Mouse (Mus musculus) heart, postnatal 4 days (tissue): ENCODE measurements around the gene Axin1. TPM values are rescaled to one million over a fixed set of nuclear protein-coding genes. Genes with fewer than 3 reads are reported as not detected.

Source experiments
- DNase-seq: peaks from one replicate; pipeline ENCODE4 v3.0.0; 2021
- total RNA-seq, 2 experiments: library from RNA; stranded (reverse); gene quantifications; 2 replicates each; pipeline ENCODE4 v1.2.3; 2021

The Axin1 gene
- total RNA-seq, 2 experiments from 2014 or later: 28.3 to 28.4 TPM

- no peak for DNase-seq
Observed at GRCm38 (mm10) chr17:26240120-26240790, 101.8 kb downstream of the Axin1 start.

GRCm38 (mm10) chr17:26240990-26241389, 102.5 kb downstream of the Axin1 start:
- no peak for DNase-seq

GRCm38 (mm10) chr17:26243471-26244100, 105.1 kb downstream of the Axin1 start:
- DNase-seq: peak; percentile 77

GRCm38 (mm10) chr17:26244101-26244841, 105.8 kb downstream of the Axin1 start, which contains the start of gene Fam234a:
Gene Fam234a, minus strand, starts transcription at chr17:26244242.
- DNase-seq: peak; percentile 96

Other genes starting within 250 kb of the Axin1 start
- gene Rab40c, start 219.0 kb upstream of the Axin1 start, total RNA-seq: 10 to 100 TPM; 16.1 to 16.6 TPM
- 10 to 100 TPM; 86.0 to 89.4 TPM for gene Pigq, start 193.8 kb upstream of the Axin1 start, total RNA-seq
- gene Nhlrc4, start 193.7 kb upstream of the Axin1 start, total RNA-seq: not detected
- gene A930017K11Rik, start 186.1 kb upstream of the Axin1 start, total RNA-seq: not detected
- gene Capn15, start 152.9 kb upstream of the Axin1 start, total RNA-seq: 10 to 100 TPM; 13.0 to 16.7 TPM
- gene Rab11fip3, start 69.1 kb upstream of the Axin1 start, total RNA-seq: 10 to 100 TPM; 21.0 to 22.9 TPM
- gene Decr2, start 48.4 kb upstream of the Axin1 start, total RNA-seq: 10 to 100 TPM; 14.6 to 17.0 TPM
- 10 to 100 TPM; 10.3 to 10.8 TPM for gene Nme4, start 43.1 kb upstream of the Axin1 start, total RNA-seq
- gene Tmem8, start 25.4 kb upstream of the Axin1 start, total RNA-seq: 1 to 10 TPM; 1.4 to 1.7 TPM
- 10 to 100 TPM; 92.7 to 94.3 TPM for gene Mrpl28, start 15.2 kb upstream of the Axin1 start, total RNA-seq
- gene Pdia2, start 60.4 kb downstream of the Axin1 start, total RNA-seq: not detected
- 1 to 10 TPM; 2.0 to 2.1 TPM for gene Rgs11, start 64.3 kb downstream of the Axin1 start, total RNA-seq
- gene Arhgdig, start 69.1 kb downstream of the Axin1 start, total RNA-seq: 1 to 10 TPM; 1.6 to 2.0 TPM
- 10 to 100 TPM; 71.2 to 73.2 TPM for gene Fam234a, start 105.6 kb downstream of the Axin1 start, total RNA-seq
- gene Luc7l, start 114.2 kb downstream of the Axin1 start, total RNA-seq: 10 to 100 TPM; 34.7 to 36.4 TPM